Mouse (Mus musculus) spleen, adult 2 months (tissue): ENCODE measurements around the gene Tex19.1. TPM values are rescaled to one million over a fixed set of nuclear protein-coding genes. Genes with fewer than 3 reads are reported as not detected.

Source experiments
- DNase-seq, 2 experiments: peaks; one replicate each; pipeline versions ENCODE4 v3.0.0 to v3.0.0-alpha.2; 2012 to 2021; ENCODE audit warnings: low spot score in 2 of 2, low read depth in 1 of 2
- H3K27ac ChIP-seq: fragments of 200-500 bp; 2 replicates; pipeline ENCODE4 v1.5.1; 2012; ENCODE audit warnings: low read length, inconsistent platforms; ENCODE audit not compliant: insufficient read depth
- H3K27me3 ChIP-seq: fragments of 200-500 bp; 2 replicates; pipeline ENCODE4 v1.6.1; 2012; ENCODE audit warnings: mild to moderate bottlenecking, moderate library complexity, low read length, inconsistent platforms; ENCODE audit not compliant: control insufficient read depth, insufficient read depth
- H3K36me3 ChIP-seq: fragments of 200-500 bp; 2 replicates; pipeline ENCODE4 v1.6.1; 2012; ENCODE audit warnings: mild to moderate bottlenecking, low read length, inconsistent platforms; ENCODE audit not compliant: control insufficient read depth, insufficient read depth
- H3K4me1 ChIP-seq: fragments of 200-500 bp; 2 replicates; pipeline ENCODE4 v1.6.1; 2011; ENCODE audit warnings: inconsistent platforms; ENCODE audit not compliant: control insufficient read depth, insufficient read depth, insufficient read length
- H3K4me3 ChIP-seq: fragments of 200-500 bp; 2 replicates; pipeline ENCODE4 v1.5.1; 2011; ENCODE audit warnings: mild to moderate bottlenecking, inconsistent platforms; ENCODE audit not compliant: insufficient read depth, insufficient read length; ENCODE audit errors: extremely low read depth
- CTCF ChIP-seq: fragments of 200-500 bp; IDR thresholded peaks from 2 replicates; pipeline ENCODE4 v1.5.1; 2011; ENCODE audit warnings: mild to moderate bottlenecking, inconsistent platforms; ENCODE audit not compliant: insufficient read depth, insufficient read length, insufficient replicate concordance; ENCODE audit errors: extremely low read depth
- POLR2A ChIP-seq: fragments of 200-500 bp; IDR thresholded peaks from 2 replicates; pipeline ENCODE4 v1.6.1; 2011; ENCODE audit warnings: low read depth, low read length, inconsistent platforms
- WGBS: fragments of 180-500 bp; shearing (Covaris S2); methylation state at CpG from one replicate; pipeline ENCODE4 v1.1.7; 2018; 5-methylcytosine and 5-hydroxymethylcytosine counted together
- polyA plus RNA-seq: library from polyadenylated mRNA; depleted of rRNA; stranded (reverse); fragments of >200 nt; gene quantifications from 2 replicates; pipeline ENCODE4 v1.2.3, GENCODE M21; 2012; rRNA removed

Tex19.1 gene
- polyA plus RNA-seq, 1 experiment = not detected

GRCm38 (mm10) chr11:121163751-121164150 is 17.8 kb downstream of the Tex19.1 start:
- TF ChIP-seq POLR2A (no peak), CTCF (no peak)
- Histone ChIP-seq H3K4me1 (no peaks in the 10 kb centered on the region), H3K36me3 (no peaks in the 10 kb centered on the region), H3K4me3 (no peak overlapping the region), H3K27ac (no peak overlapping the region), H3K27me3 (no peaks in the 10 kb centered on the region)
- 90% methylated on average over 4 of the region's 4 CpGs for WGBS
- DNase-seq = no peak

- H3K27me3 ChIP-seq = no peaks in the 10 kb centered on the region
- no peak overlapping the region for H3K4me3 ChIP-seq
- no peaks in the 10 kb centered on the region for H3K4me1 ChIP-seq
- no peaks in the 10 kb centered on the region for H3K36me3 ChIP-seq
- TF ChIP-seq CTCF = no peak
- no peak for TF ChIP-seq POLR2A
- WGBS = 80% methylated on average over 5 of the region's 5 CpGs
- no peak overlapping the region for H3K27ac ChIP-seq
- DNase-seq = no peak
Observed at GRCm38 (mm10) chr11:121173203-121173602, 27.3 kb downstream of the Tex19.1 start.

- DNase-seq = no peak
- H3K27me3 ChIP-seq = no peaks in the 10 kb centered on the region
- TF ChIP-seq POLR2A = no peak
- no peak for TF ChIP-seq CTCF
- H3K4me1 ChIP-seq = no peaks in the 10 kb centered on the region
- H3K27ac ChIP-seq = no peak overlapping the region
- WGBS = 78% methylated on average over 3 of the region's 3 CpGs
- H3K4me3 ChIP-seq = no peak overlapping the region
- H3K36me3 ChIP-seq = no peaks in the 10 kb centered on the region
Observed at GRCm38 (mm10) chr11:121174234-121174633, 28.3 kb downstream of the Tex19.1 start.

- Histone ChIP-seq H3K27me3 (no peaks in the 10 kb centered on the region), H3K4me1 (no peaks in the 10 kb centered on the region), H3K27ac (no peak overlapping the region), H3K36me3 (no peaks in the 10 kb centered on the region; the same call in 1 of the 2 replicates), H3K4me3 (no peak overlapping the region)
- DNase-seq = peak; percentile 18 to 31
- WGBS = 72% methylated on average over 12 of the region's 12 CpGs
- TF ChIP-seq CTCF (peak; percentile 82; the same call in 1 of the 2 replicates), POLR2A (no peak)
Observed at GRCm38 (mm10) chr11:121176285-121177270, 30.6 kb downstream of the Tex19.1 start.

- Histone ChIP-seq H3K27me3 (no peaks in the 10 kb centered on the region), H3K4me3 (no peak overlapping the region), H3K4me1 (no peaks in the 10 kb centered on the region), H3K27ac (no peak overlapping the region), H3K36me3 (no peaks in the 10 kb centered on the region; the same call in 1 of the 2 replicates)
- TF ChIP-seq POLR2A (no peak), CTCF (no peak)
- no peak for DNase-seq
- WGBS = 92% methylated on average over 3 of the region's 3 CpGs
Observed at GRCm38 (mm10) chr11:121189681-121190080, 43.7 kb downstream of the Tex19.1 start.

- no peaks in the 10 kb centered on the region for H3K4me1 ChIP-seq
- H3K4me3 ChIP-seq = no peak overlapping the region
- no peak for DNase-seq
- 87% methylated on average over 2 of the region's 2 CpGs for WGBS
- no peaks in the 10 kb centered on the region for H3K36me3 ChIP-seq
- TF ChIP-seq CTCF (no peak), POLR2A (no peak)
- no peaks in the 10 kb centered on the region for H3K27me3 ChIP-seq
- H3K27ac ChIP-seq = no peak overlapping the region
Observed at GRCm38 (mm10) chr11:121192742-121193141, 46.8 kb downstream of the Tex19.1 start.

GRCm38 (mm10) chr11:121193415-121193814 is 47.5 kb downstream of the Tex19.1 start:
- Histone ChIP-seq H3K4me1 (no peaks in the 10 kb centered on the region), H3K27ac (no peak overlapping the region), H3K4me3 (no peak overlapping the region), H3K36me3 (no peaks in the 10 kb centered on the region), H3K27me3 (no peaks in the 10 kb centered on the region)
- TF ChIP-seq CTCF (no peak), POLR2A (no peak)
- WGBS = 90% methylated on average over 3 of the region's 3 CpGs
- no peak for DNase-seq

Other genes starting within 250 kb of the Tex19.1 start
- gene Ccdc57, start 213.3 kb upstream of the Tex19.1 start, polyA plus RNA-seq = 0.47 and 0.78 TPM in 2 replicates
- gene Slc16a3, start 197.7 kb upstream of the Tex19.1 start, polyA plus RNA-seq = 16.1 and 23.1 TPM in 2 replicates
- 48.6 and 49.2 TPM in 2 replicates for gene Csnk1d, start 154.8 kb upstream of the Tex19.1 start, polyA plus RNA-seq
- gene Cd7, start 106.7 kb upstream of the Tex19.1 start, polyA plus RNA-seq = 63.0 and 79.5 TPM in 2 replicates
- gene Sectm1b, start 82.6 kb upstream of the Tex19.1 start, polyA plus RNA-seq = not detected in 2 replicates
- gene Sectm1a, start 64.9 kb upstream of the Tex19.1 start, polyA plus RNA-seq = 5.0 and 8.9 TPM in 2 replicates
- gene Tex19.2, start 27.5 kb upstream of the Tex19.1 start, polyA plus RNA-seq = not detected in 2 replicates
- gene Uts2r, start 14.1 kb downstream of the Tex19.1 start, polyA plus RNA-seq = not detected in 2 replicates
- 11.0 and 14.7 TPM in 2 replicates for gene Hexdc, start 58.3 kb downstream of the Tex19.1 start, polyA plus RNA-seq
- gene Ogfod3, start 58.6 kb downstream of the Tex19.1 start, polyA plus RNA-seq = 5.9 TPM in 2 replicates
- 63.3 and 67.2 TPM in 2 replicates for gene Cybc1, start 83.2 kb downstream of the Tex19.1 start, polyA plus RNA-seq
- 36.8 and 42.0 TPM in 2 replicates for gene Narf, start 91.1 kb downstream of the Tex19.1 start, polyA plus RNA-seq
- gene Foxk2, start 113.8 kb downstream of the Tex19.1 start, polyA plus RNA-seq = 29.8 and 40.3 TPM in 2 replicates
- 21.6 and 23.2 TPM in 2 replicates for gene Wdr45b, start 208.3 kb downstream of the Tex19.1 start, polyA plus RNA-seq
- 0.67 and 0.83 TPM in 2 replicates for gene Rab40b, start 242.1 kb downstream of the Tex19.1 start, polyA plus RNA-seq